Mouse (Mus musculus): Measurements from ENCODE around the gene Trpm4.

- TF ChIP-seq CTCF (IDR thresholded peaks at IDR 0.05; ENCODE audit: low read depth, low read length) (no peak), POLR2A (IDR thresholded peaks at IDR 0.05; ENCODE audit: borderline replicate concordance, low read depth, low read length) (no peak)
These were observed 76.3 kb downstream of the Trpm4 start for GRCm38 (mm10) chr7:45257063-45257840.

Data from bone marrow macrophage, adult 2 months (primary cell).